ENCODE assay signal across 13 mouse cellular contexts in the genomic region with DNA sequence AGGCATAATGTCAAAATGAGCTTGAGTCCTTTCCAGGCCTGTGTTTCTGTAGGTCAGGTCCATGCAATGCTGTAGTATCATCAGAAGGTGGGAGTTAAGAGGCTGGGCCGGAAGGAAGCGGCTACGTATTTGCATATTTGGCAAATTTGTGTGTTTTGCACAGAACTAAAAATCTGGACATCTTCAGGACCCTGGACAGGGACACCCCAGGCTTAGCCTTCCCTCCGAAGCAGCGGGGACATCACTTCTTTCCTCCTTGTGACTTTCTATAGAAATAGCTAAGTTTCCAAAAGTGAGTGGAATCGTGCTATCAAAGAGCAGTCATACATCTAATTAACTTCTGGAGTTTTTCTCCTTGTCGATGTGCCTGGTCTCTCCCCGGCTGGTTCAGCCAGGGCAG.
A peak's percentile ranks its signal among the peaks of the same experiment; 100 is the strongest.
DNase-seq lines count a peak whose midpoint lies in the region; ATAC-seq and TF ChIP-seq lines count a peak whose summit lies in the region.
"Had no signal": no experiment of that assay in that cellular context is flagged by ENCODE, and none has a peak within 500 bp of the region (broad histone marks: within the 10 kb centered on the region; RNA-seq: fewer than 3 reads in every experiment).

No protein-coding gene starts in this region.

- no peaks in the 10 kb centered on the region for H3K9me3 ChIP-seq in kidney, embryonic 14.5 days (ENCODE audit: control insufficient read depth, low read length)
- H3K9me3 ChIP-seq: embryonic facial prominence, embryonic 13.5 days; liver, embryonic 15.5 days had no signal

- no peak for TF ChIP-seq CTCF in kidney, adult 2 months (conservative IDR thresholded peaks at IDR 0.05; ENCODE audit: insufficient read depth, insufficient read length, low read depth, low read length)

- H3K4me1 ChIP-seq in kidney, adult 2 months (ENCODE audit: control insufficient read depth, insufficient read depth, low read length): peaks cover 3% of the 10 kb centered on the region; the same call in 1 of the 2 replicates
- H3K4me1 ChIP-seq in kidney, embryonic 14.5 days (ENCODE audit: control insufficient read depth, insufficient read depth, low read length): 0 out of 2 replicates have a peak, but pooled peaks cover 3% of the 10 kb centered on the region
- H3K4me1 ChIP-seq: liver, embryonic 15.5 days had no signal

- no peak overlapping the region for H3K4me3 ChIP-seq in kidney, adult 2 months (ENCODE audit: insufficient read depth, low read depth, low read length)
- H3K4me3 ChIP-seq in kidney, embryonic 14.5 days (ENCODE audit: low read length): no peak overlapping the region
- H3K4me3 ChIP-seq: embryonic facial prominence, embryonic 13.5 days; liver, embryonic 15.5 days had no signal

- H3K4me2 ChIP-seq in kidney, embryonic 14.5 days (replicated peaks; ENCODE audit: low read depth, low read length): no peak overlapping the region
- H3K4me2 ChIP-seq: embryonic facial prominence, embryonic 13.5 days; liver, embryonic 15.5 days had no signal

- H3K27me3 ChIP-seq in kidney, adult 2 months (replicated peaks; ENCODE audit: control insufficient read depth, insufficient read depth, low read length): no peaks in the 10 kb centered on the region
- no peaks in the 10 kb centered on the region for H3K27me3 ChIP-seq in kidney, embryonic 14.5 days (ENCODE audit: control insufficient read depth, insufficient read depth, low read length)
- H3K27me3 ChIP-seq: embryonic facial prominence, embryonic 13.5 days; liver, embryonic 15.5 days had no signal

- no peak for ATAC-seq in kidney, embryonic 14.5 days (ENCODE audit: low FRiP score, low TSS enrichment)

- WGBS in kidney, adult 2 months: 54% methylated on average over 8 of the region's 8 CpGs
- 66% methylated on average over 8 of the region's 8 CpGs for WGBS in kidney, embryonic 14.5 days

- H3K36me3 ChIP-seq in kidney, adult 2 months (ENCODE audit: control insufficient read depth, insufficient read depth, low read length): no peaks in the 10 kb centered on the region
- H3K36me3 ChIP-seq in kidney, embryonic 14.5 days (ENCODE audit: control insufficient read depth, insufficient read depth, low read length): no peaks in the 10 kb centered on the region
- H3K36me3 ChIP-seq: liver, embryonic 15.5 days had no signal

- DNase-seq in kidney, adult 2 months: peak; percentile 31
- DNase-seq in thymus, postnatal 4 days: peak; percentile 29
- no peak for DNase-seq in thymus, postnatal 10 days (ENCODE audit: low spot score in 2 of 2)
- peak; percentile 24 for DNase-seq in embryo, embryonic 9.5 days (ENCODE audit: extremely low spot score)
- no peak for DNase-seq in right cerebral cortex, postnatal 36 days (ENCODE audit: low spot score in 2 of 2)
- no peak for DNase-seq in frontal cortex, adult 2 months (ENCODE audit: extremely low spot score in 1 of 2, low spot score in 1 of 2)
- DNase-seq: heart, postnatal 36 days; layer of hippocampus, postnatal 36 days; right cerebral cortex, postnatal 4 days; thymus, postnatal 36 days had no signal

- H3K27ac ChIP-seq in kidney, adult 2 months (ENCODE audit: insufficient read depth, low read depth, low read length): no peak overlapping the region
- H3K27ac ChIP-seq in kidney, embryonic 14.5 days (ENCODE audit: low read depth, low read length): no peak overlapping the region
- H3K27ac ChIP-seq: embryonic facial prominence, embryonic 13.5 days; liver, embryonic 15.5 days had no signal

- no peak for TF ChIP-seq POLR2A in kidney, adult 2 months (IDR thresholded peaks at IDR 0.05; ENCODE audit: low read depth, low read length)

- H3K9ac ChIP-seq in kidney, embryonic 14.5 days (ENCODE audit: low read depth, low read length): no peak overlapping the region
- H3K9ac ChIP-seq: embryonic facial prominence, embryonic 13.5 days; liver, embryonic 15.5 days had no signal

Comparison
In these comparisons a context has a peak if more than half of its experiments do, and no peak if none do; other contexts are left out.
1. DNase-seq: peak in kidney, adult 2 months (single experiment), thymus, postnatal 4 days (single experiment) and embryo, embryonic 9.5 days (single experiment); none in thymus, postnatal 10 days (0 of 2), right cerebral cortex, postnatal 36 days (0 of 2) and frontal cortex, adult 2 months (0 of 2).